Comparison of ENCODE assay signal across 33 mouse cellular contexts in genomic region chr9:110713389-110713788, GRCm38 (mm10). TPM values are rescaled to one million over a fixed set of nuclear protein-coding genes. Genes with fewer than 3 reads are reported as not detected.
"Had no signal": no experiment of that assay in that cellular context is flagged by ENCODE, and none has a peak within 500 bp of the region (broad histone marks: within the 10 kb centered on the region; RNA-seq: fewer than 3 reads in every experiment).

No protein-coding gene starts in this region.

- H3K27me3 ChIP-seq: limb, embryonic 12.5 days; limb, embryonic 13.5 days; limb, embryonic 15.5 days; liver, embryonic 12.5 days; liver, embryonic 13.5 days; liver, embryonic 15.5 days; lung, embryonic 15.5 days; megakaryocyte, embryonic 14.5 days; midbrain, embryonic 12.5 days; midbrain, embryonic 13.5 days; midbrain, embryonic 15.5 days; neural tube, embryonic 12.5 days had no signal

- ATAC-seq: liver, embryonic 12.5 days; liver, postnatal 0 days; lung, postnatal 0 days; midbrain, embryonic 13.5 days; midbrain, embryonic 15.5 days; midbrain, embryonic 16.5 days had no signal

- H3K4me3 ChIP-seq: limb, embryonic 10.5 days; limb, embryonic 12.5 days; limb, embryonic 13.5 days; limb, embryonic 15.5 days; liver, embryonic 12.5 days; liver, embryonic 13.5 days; liver, embryonic 15.5 days; lung, embryonic 15.5 days; megakaryocyte, embryonic 14.5 days; midbrain, embryonic 10.5 days; midbrain, embryonic 12.5 days; midbrain, embryonic 13.5 days; midbrain, embryonic 15.5 days; myocyte; neural tube, embryonic 12.5 days had no signal

- H3K9ac ChIP-seq: limb, embryonic 12.5 days; limb, embryonic 13.5 days; limb, embryonic 15.5 days; liver, embryonic 12.5 days; liver, embryonic 13.5 days; liver, embryonic 14.5 days; liver, embryonic 15.5 days; liver, postnatal 0 days; lung, embryonic 14.5 days; lung, embryonic 15.5 days; midbrain, embryonic 12.5 days; midbrain, embryonic 15.5 days; neural tube, embryonic 12.5 days had no signal

- H3K4me2 ChIP-seq: limb, embryonic 12.5 days; limb, embryonic 13.5 days; limb, embryonic 15.5 days; liver, embryonic 12.5 days; liver, embryonic 13.5 days; liver, embryonic 15.5 days; lung, embryonic 14.5 days; lung, embryonic 15.5 days; midbrain, embryonic 11.5 days; midbrain, embryonic 12.5 days; midbrain, embryonic 13.5 days; midbrain, embryonic 15.5 days; neural tube, embryonic 12.5 days had no signal

- DNase-seq: left cerebral cortex, postnatal 4 days; liver; liver, embryonic 13.5 days; liver, postnatal 0 days; lung, adult 18-20 months; lung, adult 2 months; lung, embryonic 14.5 days; lung, postnatal 10 days; lung, postnatal 14 days; lung, postnatal 36 days; lung, postnatal 4 days; midbrain, embryonic 14.5 days had no signal

- H3K4me1 ChIP-seq: limb, embryonic 12.5 days; midbrain, embryonic 12.5 days; midbrain, embryonic 13.5 days; midbrain, embryonic 15.5 days; neural tube, embryonic 12.5 days had no signal

- H3K9me3 ChIP-seq: limb, embryonic 10.5 days; limb, embryonic 12.5 days; limb, embryonic 13.5 days; limb, embryonic 15.5 days; liver, embryonic 12.5 days; liver, embryonic 13.5 days; liver, embryonic 15.5 days; lung, embryonic 15.5 days; megakaryocyte, embryonic 14.5 days; midbrain, embryonic 10.5 days; midbrain, embryonic 12.5 days; midbrain, embryonic 13.5 days; midbrain, embryonic 15.5 days; neural tube, embryonic 12.5 days had no signal

- H3K27ac ChIP-seq: limb, embryonic 10.5 days; limb, embryonic 12.5 days; limb, embryonic 13.5 days; limb, embryonic 15.5 days; liver, embryonic 12.5 days; liver, embryonic 13.5 days; liver, embryonic 14.5 days; liver, embryonic 15.5 days; lung, embryonic 15.5 days; macrophage; midbrain, embryonic 10.5 days; midbrain, embryonic 12.5 days; midbrain, embryonic 13.5 days; midbrain, embryonic 15.5 days; neural tube, embryonic 12.5 days had no signal

RNA-seq across cellular contexts. Expression of gene Myl3, which starts 28.3 kb away (rescaled TPM):
- polyA plus RNA-seq: liver, adult 2 months; macrophage; midbrain, embryonic 13.5 days; midbrain, postnatal 0 days had no signal
